Mouse (Mus musculus) adrenal gland, adult (tissue): ENCODE data around the gene Xpo6.

Experiments
- DNase-seq, 2 experiments: peaks; one replicate each; pipeline ENCODE4 v3.0.0; 2022 to 2023; ENCODE audit warnings: low spot score in 1 of 2; ENCODE audit not compliant: inconsistent age in 2 of 2

Gene Xpo6

DNA sequence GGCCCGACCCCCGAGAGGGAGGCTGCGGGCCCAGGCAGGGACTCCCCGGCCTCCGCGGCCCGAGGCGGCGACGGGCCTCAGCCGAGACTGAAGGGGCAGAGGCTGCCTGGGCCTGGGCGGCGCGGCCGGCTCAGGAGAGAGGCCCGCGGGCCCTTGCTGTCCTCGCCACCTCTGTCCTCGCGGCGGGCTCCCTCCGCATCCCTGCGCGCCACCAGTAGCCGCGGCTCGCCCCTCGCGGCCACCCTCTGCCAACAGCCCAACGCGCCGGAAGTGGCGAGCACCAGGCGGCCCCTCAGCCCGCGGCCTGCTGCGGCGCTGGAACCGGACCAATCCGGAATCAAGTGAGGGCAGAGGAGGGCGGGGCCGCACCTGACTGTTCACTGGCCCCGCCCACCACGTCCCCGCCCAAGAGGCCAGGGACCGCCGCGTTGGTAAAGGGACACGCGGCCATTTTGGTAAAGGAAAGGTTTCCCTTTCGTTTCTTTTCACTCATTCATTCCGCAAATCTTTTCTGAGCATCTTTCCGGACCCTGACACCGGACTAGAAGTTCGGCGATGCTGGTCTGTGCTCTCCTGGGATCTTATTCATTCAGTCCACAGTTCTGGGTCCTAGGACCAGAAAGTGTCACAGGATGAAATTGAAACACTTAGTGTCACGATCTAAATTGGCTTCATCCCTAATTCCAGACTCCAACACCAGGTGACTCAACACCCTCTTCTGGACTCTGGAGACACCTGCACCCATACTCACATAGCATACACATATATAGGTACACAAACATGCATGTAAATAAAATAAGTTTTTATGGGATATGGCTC, at the start of gene Xpo6:
Gene Xpo6, minus strand, starts transcription at position 324 of the 819 bp plus-strand sequence.
- peak; percentile 97 to 98 for DNase-seq

DNA sequence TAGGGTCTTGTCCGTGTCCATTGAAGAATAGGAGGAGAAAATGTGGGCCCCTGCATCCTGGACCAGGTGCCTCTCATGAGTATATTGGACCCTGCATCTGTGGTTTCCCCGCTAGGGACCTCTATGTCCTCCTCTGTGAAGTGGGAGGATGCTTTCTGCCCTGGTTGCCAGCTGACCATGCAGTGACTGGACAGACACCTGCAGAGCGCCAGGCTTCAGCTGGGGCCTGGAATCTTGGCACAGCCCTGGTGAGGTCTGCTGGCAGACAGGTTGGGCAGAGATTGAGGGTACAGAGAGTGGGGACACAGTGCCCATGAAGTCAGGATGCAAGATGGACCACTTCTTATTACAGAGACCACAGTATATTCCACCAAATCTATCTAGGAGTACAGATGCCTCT, 49.7 kb upstream of the Xpo6 start:
- no peak for DNase-seq

GRCm38 (mm10) chr7:126249146-126249545, 48.8 kb upstream of the Xpo6 start:
- no peak for DNase-seq

- no peak for DNase-seq
Observed at GRCm38 (mm10) chr7:126248641-126249141, 48.4 kb upstream of the Xpo6 start.

DNA sequence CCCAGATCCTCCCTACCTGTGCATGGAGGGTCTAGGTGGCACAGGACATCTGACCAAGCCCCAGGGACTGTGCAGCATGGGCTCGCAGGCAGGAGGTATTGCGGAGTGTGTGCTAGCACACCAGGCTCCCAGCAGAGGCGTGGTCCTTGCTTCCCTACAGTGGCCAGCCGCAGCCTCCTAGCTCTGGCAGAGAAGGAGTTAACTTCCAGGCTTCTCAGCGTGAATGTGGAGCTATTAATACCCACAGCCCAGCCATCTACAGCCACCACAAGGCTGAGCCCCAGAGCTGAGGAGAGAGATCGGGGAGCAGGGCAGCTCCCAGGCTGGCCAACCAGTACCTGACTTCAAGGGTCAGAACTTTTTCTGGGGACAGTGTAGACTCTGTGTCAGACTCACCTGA, 47.8 kb upstream of the Xpo6 start:
- no peak for DNase-seq

GRCm38 (mm10) chr7:126244168-126244750, 44.0 kb upstream of the Xpo6 start:
- DNase-seq: no peak

- DNase-seq: no peak
Observed at GRCm38 (mm10) chr7:126240814-126241360, 40.6 kb upstream of the Xpo6 start.

- DNase-seq: no peak
Observed at GRCm38 (mm10) chr7:126236794-126237192, 36.5 kb upstream of the Xpo6 start.

GRCm38 (mm10) chr7:126236083-126236793, 35.9 kb upstream of the Xpo6 start:
- no peak for DNase-seq

DNA sequence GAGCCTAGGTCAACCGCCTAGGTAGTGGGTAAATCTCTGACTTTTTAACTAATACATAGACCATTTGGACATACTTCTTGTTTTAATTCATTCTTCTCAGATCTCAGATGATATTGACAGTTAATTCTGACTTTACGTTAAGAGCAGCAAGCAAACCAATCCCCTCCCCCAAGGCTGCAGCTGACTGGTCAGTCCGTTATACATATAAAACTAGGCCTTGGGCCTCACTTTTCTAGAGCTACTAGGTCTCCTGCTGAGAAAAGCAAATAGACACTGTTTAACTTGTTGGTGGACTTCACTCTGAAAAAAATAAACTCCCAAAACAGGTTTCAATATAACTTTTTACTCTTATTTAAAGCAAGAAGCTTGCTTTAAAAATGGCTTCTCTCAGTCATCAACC, 34.3 kb upstream of the Xpo6 start:
- DNase-seq: no peak

- no peak for DNase-seq
Observed at GRCm38 (mm10) chr7:126232345-126233071, 32.2 kb upstream of the Xpo6 start.

- no peak for DNase-seq
Observed at GRCm38 (mm10) chr7:126230357-126231148, 30.3 kb upstream of the Xpo6 start.

- no peak for DNase-seq
Observed at GRCm38 (mm10) chr7:126226136-126226535, 25.8 kb upstream of the Xpo6 start.

GRCm38 (mm10) chr7:126222753-126223152, 22.5 kb upstream of the Xpo6 start:
- peak in 1 of 2 experiments; percentile 48 for DNase-seq

DNA sequence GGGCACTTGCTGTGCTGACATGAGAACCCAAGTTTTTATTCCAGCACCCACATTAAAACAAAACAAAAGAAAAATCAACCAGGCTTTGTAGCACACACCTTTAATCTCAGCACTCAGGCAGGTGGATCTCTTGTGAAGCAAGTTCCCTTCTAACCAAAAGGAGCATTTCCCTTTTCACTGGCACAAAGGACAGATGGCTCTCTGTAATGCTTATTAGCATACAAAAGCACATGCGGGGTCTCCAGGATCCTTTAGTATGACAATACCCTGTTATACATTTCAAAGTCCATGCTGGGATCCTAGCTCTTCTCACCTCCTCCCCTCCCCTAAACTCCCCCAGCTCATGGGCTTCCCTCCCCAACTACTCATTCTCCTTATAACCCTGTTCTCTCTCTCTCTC, 20.3 kb upstream of the Xpo6 start:
- DNase-seq: no peak

- DNase-seq: no peak
Observed at GRCm38 (mm10) chr7:126218311-126218710, 18.0 kb upstream of the Xpo6 start.

GRCm38 (mm10) chr7:126216867-126217266, 16.6 kb upstream of the Xpo6 start:
- DNase-seq: peak in 1 of 2 experiments; percentile 31

- no peak for DNase-seq
Observed at GRCm38 (mm10) chr7:126210856-126211255, 10.6 kb upstream of the Xpo6 start.

GRCm38 (mm10) chr7:126200997-126201345, 670 bp upstream of the Xpo6 start:
- DNase-seq: no peak

DNA sequence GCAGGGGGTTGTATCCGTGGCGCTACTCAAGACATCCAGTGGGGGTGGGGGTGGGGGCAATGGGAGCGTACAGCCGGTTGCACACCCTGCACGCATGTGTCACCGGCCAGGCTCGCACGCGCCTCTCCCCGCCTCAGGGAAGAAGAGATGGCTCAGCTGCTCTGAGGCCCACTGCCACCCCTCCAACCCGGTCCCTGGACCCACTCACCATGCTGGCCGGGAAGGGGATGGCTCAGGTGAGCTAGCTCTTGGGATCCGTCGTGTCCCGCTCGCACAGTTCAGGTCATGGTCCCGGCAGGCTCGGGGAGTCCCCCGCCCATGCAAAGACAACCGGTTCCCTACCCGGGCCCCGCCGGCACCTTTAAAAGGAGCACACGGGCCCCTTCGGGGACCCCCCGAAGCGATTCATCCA, 604 bp downstream of the Xpo6 start:
- peak; percentile 73 to 86 for DNase-seq
